In the genomic region with DNA sequence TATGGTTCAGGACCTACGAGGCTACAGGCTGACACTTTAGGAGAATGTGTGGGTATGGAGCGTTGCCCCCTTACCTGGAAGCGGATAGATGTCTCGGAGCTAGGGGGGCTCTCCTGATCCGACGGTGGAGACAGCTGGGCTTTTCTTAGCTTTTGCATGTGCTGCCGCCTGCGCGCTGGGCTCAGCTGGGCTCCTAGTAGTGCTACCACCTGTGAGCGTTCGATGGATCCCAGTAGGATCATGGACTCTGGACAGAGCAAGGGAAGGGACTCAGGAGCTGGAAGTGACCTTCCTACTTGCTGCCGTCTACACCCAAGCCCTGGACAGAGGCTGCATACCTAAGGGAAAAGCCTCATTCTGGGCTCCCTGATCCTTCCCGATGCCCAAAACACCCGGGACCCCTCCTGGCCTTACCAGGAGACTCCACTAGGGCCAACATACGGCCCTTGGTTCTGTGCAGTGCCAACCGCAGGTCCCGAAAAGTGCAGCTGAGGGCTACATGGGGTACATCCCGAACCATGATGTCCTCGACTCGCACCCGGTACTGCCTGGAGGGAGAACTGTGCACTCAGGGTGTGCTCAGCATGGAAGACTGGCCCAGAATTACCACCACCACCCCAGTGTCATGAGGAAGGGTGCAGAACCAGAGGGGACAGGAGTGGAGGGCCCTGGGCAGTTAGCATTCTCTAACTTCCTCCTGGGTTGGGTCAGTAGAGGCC, we compare ENCODE assay signal across 17 mouse cellular contexts. TPM values are rescaled to one million over a fixed set of nuclear protein-coding genes. Genes with fewer than 3 reads are reported as not detected.
DNase-seq lines count a peak whose midpoint lies in the region; ATAC-seq and TF ChIP-seq lines count a peak whose summit lies in the region.
"Had no signal": no experiment of that assay in that cellular context is flagged by ENCODE, and none has a peak within 500 bp of the region (broad histone marks: within the 10 kb centered on the region; RNA-seq: fewer than 3 reads in every experiment).

No protein-coding gene starts in this region.

- WGBS in forebrain, embryonic 16.5 days: 91% methylated on average over 21 of the region's 21 CpGs
- 92% methylated on average over 21 of the region's 21 CpGs for WGBS in forebrain, postnatal 0 days
- WGBS in limb, embryonic 11.5 days: 96% methylated on average over 21 of the region's 21 CpGs

- TF ChIP-seq CTCF in forebrain, postnatal 0 days (IDR thresholded peaks at IDR 0.05; ENCODE audit: low read depth): no peak
- no peak for TF ChIP-seq CTCF in left cerebral cortex, adult 2 months (IDR thresholded peaks at IDR 0.05)
- no peak for TF ChIP-seq CTCF in G1E (IDR thresholded peaks at IDR 0.05; ENCODE audit: low read depth, low read length)

- no peaks in the 10 kb centered on the region for H3K4me1 ChIP-seq in forebrain, embryonic 16.5 days (replicated peaks; ENCODE audit: control insufficient read depth, insufficient read depth, low read length)
- no peaks in the 10 kb centered on the region for H3K4me1 ChIP-seq in forebrain, postnatal 0 days (ENCODE audit: insufficient read depth)
- H3K4me1 ChIP-seq in G1E (ENCODE audit: insufficient read depth, low read depth, low read length): peaks cover 100% of the 10 kb centered on the region
- H3K4me1 ChIP-seq in limb, embryonic 11.5 days (ENCODE audit: control insufficient read depth, insufficient read depth, low read length): no peaks in the 10 kb centered on the region
- H3K4me1 ChIP-seq: embryonic facial prominence, embryonic 12.5 days; limb, embryonic 13.5 days; midbrain, embryonic 12.5 days; stomach, embryonic 15.5 days had no signal

- H3K27me3 ChIP-seq in forebrain, embryonic 16.5 days (replicated peaks; ENCODE audit: control insufficient read depth, insufficient read depth, low read length): no peaks in the 10 kb centered on the region
- no peaks in the 10 kb centered on the region for H3K27me3 ChIP-seq in forebrain, postnatal 0 days (ENCODE audit: insufficient read depth, low read length)
- H3K27me3 ChIP-seq in G1E (ENCODE audit: insufficient read depth, low read length): no peaks in the 10 kb centered on the region
- H3K27me3 ChIP-seq in limb, embryonic 11.5 days (ENCODE audit: control insufficient read depth, insufficient read depth, low read length): no peaks in the 10 kb centered on the region
- H3K27me3 ChIP-seq: embryonic facial prominence, embryonic 12.5 days; heart, embryonic 12.5 days; limb, embryonic 13.5 days; midbrain, embryonic 12.5 days; stomach, embryonic 15.5 days had no signal

- 0 out of 2 replicates have a peak, but pooled peaks cover 2% of the 10 kb centered on the region for H3K36me3 ChIP-seq in forebrain, embryonic 16.5 days (ENCODE audit: control insufficient read depth, insufficient read depth)
- peaks cover 38% of the 10 kb centered on the region for H3K36me3 ChIP-seq in forebrain, postnatal 0 days (ENCODE audit: insufficient read depth)
- H3K36me3 ChIP-seq in G1E (replicated peaks): peaks cover 92% of the 10 kb centered on the region
- peaks cover 17% of the 10 kb centered on the region for H3K36me3 ChIP-seq in limb, embryonic 11.5 days (ENCODE audit: control insufficient read depth, insufficient read depth, low read length)

- peak; percentile 9; the same call in 1 of the 2 replicates for ATAC-seq in forebrain, embryonic 16.5 days
- ATAC-seq in forebrain, postnatal 0 days: no peak
- ATAC-seq in G1E (ENCODE audit: extremely low read depth, insufficient number of reproducible peaks, low FRiP score, poor library complexity, severe bottlenecking): no peak
- peak; percentile 13; the same call in 1 of the 2 replicates for ATAC-seq in limb, embryonic 11.5 days (ENCODE audit: insufficient number of reproducible peaks, low FRiP score, low TSS enrichment, low read depth)
- ATAC-seq: intestine, embryonic 16.5 days had no signal

- no peaks in the 10 kb centered on the region for H3K9me3 ChIP-seq in forebrain, embryonic 16.5 days (ENCODE audit: control insufficient read depth, low read length)
- no peaks in the 10 kb centered on the region for H3K9me3 ChIP-seq in forebrain, postnatal 0 days (ENCODE audit: low read length)
- no peaks in the 10 kb centered on the region for H3K9me3 ChIP-seq in G1E (replicated peaks)
- no peaks in the 10 kb centered on the region for H3K9me3 ChIP-seq in limb, embryonic 11.5 days (ENCODE audit: control insufficient read depth, low read length)
- H3K9me3 ChIP-seq: embryonic facial prominence, embryonic 12.5 days; heart, embryonic 12.5 days; limb, embryonic 13.5 days; midbrain, embryonic 12.5 days; stomach, embryonic 15.5 days had no signal

- no peak for DNase-seq in forebrain, postnatal 0 days
- no peak for DNase-seq in left cerebral cortex, adult 2 months (ENCODE audit: extremely low spot score in 1 of 2, low spot score in 2 of 2)
- no peak for DNase-seq in left cerebral cortex, postnatal 14 days (ENCODE audit: low spot score in 2 of 2)
- no peak for DNase-seq in G1E (ENCODE audit: low spot score)
- no peak for DNase-seq in limb, embryonic 11.5 days (ENCODE audit: low spot score)
- DNase-seq in testis, postnatal 10 days (ENCODE audit: low spot score): no peak
- DNase-seq: gastrocnemius, postnatal 14 days; right cerebral cortex, postnatal 14 days had no signal

- no peak overlapping the region for H3K4me2 ChIP-seq in forebrain, embryonic 16.5 days (ENCODE audit: low read length)
- no peak overlapping the region for H3K4me2 ChIP-seq in forebrain, postnatal 0 days (ENCODE audit: low read depth)
- no peak overlapping the region for H3K4me2 ChIP-seq in limb, embryonic 11.5 days (ENCODE audit: low read depth, severe bottlenecking)
- H3K4me2 ChIP-seq: embryonic facial prominence, embryonic 12.5 days; heart, embryonic 12.5 days; limb, embryonic 13.5 days; lung, embryonic 14.5 days; midbrain, embryonic 12.5 days; stomach, embryonic 15.5 days had no signal

- intact Hi-C loops in left cerebral cortex, adult 2 months (cut with DNase I): no loop called here
- intact Hi-C loops in left cerebral cortex, postnatal 14 days (cut with DNase I): loop anchor here (2.0 kb wide), 1 partner anchor 52 kb away; no protein-coding TSS in a partner anchor

- H3K4me3 ChIP-seq in forebrain, embryonic 16.5 days (replicated peaks; ENCODE audit: low read length): no peak overlapping the region
- no peak overlapping the region for H3K4me3 ChIP-seq in forebrain, postnatal 0 days (ENCODE audit: low read depth, low read length)
- H3K4me3 ChIP-seq in left cerebral cortex, adult 2 months: no peak overlapping the region
- peak overlapping the region; percentile 53; the same call in 1 of the 2 replicates for H3K4me3 ChIP-seq in G1E (ENCODE audit: low read depth, low read length)
- no peak overlapping the region for H3K4me3 ChIP-seq in limb, embryonic 11.5 days (ENCODE audit: low read depth, low read length)
- H3K4me3 ChIP-seq: embryonic facial prominence, embryonic 12.5 days; heart, embryonic 12.5 days; limb, embryonic 13.5 days; midbrain, embryonic 12.5 days; stomach, embryonic 15.5 days had no signal

- H3K27ac ChIP-seq in forebrain, embryonic 16.5 days (ENCODE audit: low read length): no peak overlapping the region
- H3K27ac ChIP-seq in forebrain, postnatal 0 days (ENCODE audit: low read depth, low read length): no peak overlapping the region
- H3K27ac ChIP-seq in left cerebral cortex, adult 2 months: peak overlapping the region; percentile 12
- H3K27ac ChIP-seq in limb, embryonic 11.5 days (replicated peaks; ENCODE audit: low read depth, low read length): no peak overlapping the region
- H3K27ac ChIP-seq: embryonic facial prominence, embryonic 12.5 days; limb, embryonic 13.5 days; macrophage; midbrain, embryonic 12.5 days; stomach, embryonic 15.5 days had no signal

- no peak overlapping the region for H3K9ac ChIP-seq in forebrain, embryonic 16.5 days (replicated peaks; ENCODE audit: low read depth, low read length)
- no peak overlapping the region for H3K9ac ChIP-seq in forebrain, postnatal 0 days
- H3K9ac ChIP-seq in limb, embryonic 11.5 days (ENCODE audit: low read length): no peak overlapping the region
- H3K9ac ChIP-seq: embryonic facial prominence, embryonic 12.5 days; heart, embryonic 12.5 days; limb, embryonic 13.5 days; lung, embryonic 14.5 days; midbrain, embryonic 12.5 days; stomach, embryonic 15.5 days had no signal

RNA-seq across cellular contexts. Expression of a gene that starts 9.1 kb away (rescaled TPM):
- polyA plus RNA-seq in forebrain, embryonic 16.5 days (2015; fragmentation: Nextera tagmentation; extraction: Ambion mirVana): 84.5 and 94.4 TPM in 2 replicates
- 43.7 and 55.3 TPM in 2 replicates for total RNA-seq in forebrain, postnatal 0 days (2014; rRNA removed)
- polyA plus RNA-seq in forebrain, postnatal 0 days (2015; fragmentation: Nextera tagmentation; extraction: Ambion mirVana): 87.4 and 103 TPM in 2 replicates
- total RNA-seq in left cerebral cortex, adult 2 months (2021): 10 to 100 TPM; 22.5 to 28.6 TPM
- 10 to 100 TPM; 21.4 to 29.5 TPM for total RNA-seq in left cerebral cortex, postnatal 14 days (2021)
- total RNA-seq in G1E (2014; fragmentation: Nextera tagmentation) (17.5 and 22.7 TPM in 2 replicates), G1E (2017) (95.7 and 97.6 TPM in 2 replicates)
- polyA plus RNA-seq in G1E (2012): 3.3 and 6.1 TPM in 2 replicates
- 136 and 140 TPM in 2 replicates for polyA plus RNA-seq in limb, embryonic 11.5 days (2014; fragmentation: Nextera tagmentation; extraction: Ambion mirVana)

RNA-seq across cellular contexts. Expression of a gene that starts 9.2 kb away (rescaled TPM):
- polyA plus RNA-seq in forebrain, embryonic 16.5 days (2015; fragmentation: Nextera tagmentation; extraction: Ambion mirVana): 15.9 and 20.8 TPM in 2 replicates
- 41.9 and 47.9 TPM in 2 replicates for total RNA-seq in forebrain, postnatal 0 days (2014; rRNA removed)
- polyA plus RNA-seq in forebrain, postnatal 0 days (2015; fragmentation: Nextera tagmentation; extraction: Ambion mirVana): 10.7 and 14.1 TPM in 2 replicates
- total RNA-seq in left cerebral cortex, adult 2 months (2021): 10 to 100 TPM; 74.8 to 79.3 TPM
- total RNA-seq in left cerebral cortex, postnatal 14 days (2021): 10 to 100 TPM; 56.5 to 58.7 TPM
- 25.8 and 26.7 TPM in 2 replicates for total RNA-seq in G1E (2014; fragmentation: Nextera tagmentation)
- total RNA-seq in G1E (2017): 16.4 and 23.3 TPM in 2 replicates
- 32.6 and 55.5 TPM in 2 replicates for polyA plus RNA-seq in G1E (2012)
- 21.0 and 23.1 TPM in 2 replicates for polyA plus RNA-seq in limb, embryonic 11.5 days (2014; fragmentation: Nextera tagmentation; extraction: Ambion mirVana)

RNA-seq across cellular contexts. Expression of a gene that starts 15.3 kb away (rescaled TPM):
- polyA plus RNA-seq in forebrain, embryonic 16.5 days (2015; fragmentation: Nextera tagmentation; extraction: Ambion mirVana): 57.4 and 65.3 TPM in 2 replicates
- total RNA-seq in forebrain, postnatal 0 days (2014; rRNA removed): 169 and 200 TPM in 2 replicates
- polyA plus RNA-seq in forebrain, postnatal 0 days (2015; fragmentation: Nextera tagmentation; extraction: Ambion mirVana): 81.6 and 89.9 TPM in 2 replicates
- total RNA-seq in left cerebral cortex, adult 2 months (2021): 100 to 1,000 TPM; 320 to 343 TPM
- total RNA-seq in left cerebral cortex, postnatal 14 days (2021): 100 to 1,000 TPM; 381 to 399 TPM
- total RNA-seq in G1E (2014; fragmentation: Nextera tagmentation): 3.1 and 3.9 TPM in 2 replicates
- total RNA-seq in G1E (2017): 1.2 and 2.6 TPM in 2 replicates
- polyA plus RNA-seq in G1E (2012): 9.5 and 10.1 TPM in 2 replicates
- 3.5 and 4.1 TPM in 2 replicates for polyA plus RNA-seq in limb, embryonic 11.5 days (2014; fragmentation: Nextera tagmentation; extraction: Ambion mirVana)

RNA-seq across cellular contexts. Expression of a gene that starts 24.5 kb away (rescaled TPM):
- 4.2 and 4.4 TPM in 2 replicates for polyA plus RNA-seq in forebrain, embryonic 16.5 days (2015; fragmentation: Nextera tagmentation; extraction: Ambion mirVana)
- 15.8 and 15.9 TPM in 2 replicates for total RNA-seq in forebrain, postnatal 0 days (2014; rRNA removed)
- 3.4 and 3.6 TPM in 2 replicates for polyA plus RNA-seq in forebrain, postnatal 0 days (2015; fragmentation: Nextera tagmentation; extraction: Ambion mirVana)
- 10 to 100 TPM; 50.5 to 56.3 TPM for total RNA-seq in left cerebral cortex, adult 2 months (2021)
- total RNA-seq in left cerebral cortex, postnatal 14 days (2021): 10 to 100 TPM; 26.9 to 36.6 TPM
- total RNA-seq in G1E (2014; fragmentation: Nextera tagmentation) (not detected in 2 replicates), G1E (2017) (0.05 and 0.06 TPM in 2 replicates)
- polyA plus RNA-seq in G1E (2012): not detected in 2 replicates
- 2.0 and 3.4 TPM in 2 replicates for polyA plus RNA-seq in limb, embryonic 11.5 days (2014; fragmentation: Nextera tagmentation; extraction: Ambion mirVana)
- polyA plus RNA-seq: macrophage had no signal

RNA-seq across cellular contexts. Expression of a gene that starts 25.9 kb away (rescaled TPM):
- 0.83 and 1.5 TPM in 2 replicates for polyA plus RNA-seq in forebrain, embryonic 16.5 days (2015; fragmentation: Nextera tagmentation; extraction: Ambion mirVana)
- 0.69 and 1.0 TPM in 2 replicates for total RNA-seq in forebrain, postnatal 0 days (2014; rRNA removed)
- polyA plus RNA-seq in forebrain, postnatal 0 days (2015; fragmentation: Nextera tagmentation; extraction: Ambion mirVana): 0.51 and 0.52 TPM in 2 replicates
- total RNA-seq in left cerebral cortex, adult 2 months (2021): 1 to 10 TPM; 7.5 to 8.7 TPM
- total RNA-seq in left cerebral cortex, postnatal 14 days (2021): 1 to 10 TPM; 3.8 to 4.5 TPM
- total RNA-seq in G1E (2014; fragmentation: Nextera tagmentation) (not detected in 2 replicates), G1E (2017) (not detected in 2 replicates)
- polyA plus RNA-seq in G1E (2012): not detected in 2 replicates
- polyA plus RNA-seq in limb, embryonic 11.5 days (2014; fragmentation: Nextera tagmentation; extraction: Ambion mirVana): 0.28 and 0.71 TPM in 2 replicates
- polyA plus RNA-seq: macrophage had no signal

Comparison
In these comparisons a context has a peak if more than half of its experiments do, and no peak if none do; other contexts are left out.
1. ATAC-seq: peak in forebrain, embryonic 16.5 days (single experiment) and limb, embryonic 11.5 days (single experiment); none in forebrain, postnatal 0 days (single experiment) and G1E (single experiment).
2. RNA of a gene that starts 15.3 kb away (total RNA-seq): 381 to 399 TPM in left cerebral cortex, postnatal 14 days, 320 to 343 TPM in left cerebral cortex, adult 2 months and 169 to 200 TPM in forebrain, postnatal 0 days; 1.2 to 3.9 TPM in G1E; every median in the first group is over 10 times any median in the second.